Mouse (Mus musculus): ENCODE measurements at regions not wholly inside any gene's neighbourhood (a gene's known extent, or its start where the extent isn't known, plus 50 kb on each side); places are given as distances from the start of the nearest gene placed in this dataset.

- H3K36me3 ChIP-seq (ENCODE audit: control insufficient read depth, insufficient read depth, low read length), result no peaks in the 10 kb centered on the region
- H3K27me3 ChIP-seq (ENCODE audit: control insufficient read depth, insufficient read depth, low read length), result no peaks in the 10 kb centered on the region; the same call in 1 of the 2 replicates
- 92% methylated on average over 5 of the region's 5 CpGs for WGBS
- H3K4me3 ChIP-seq (ENCODE audit: low read depth, low read length), result no peak overlapping the region
- no peak overlapping the region for H3K9ac ChIP-seq (ENCODE audit: low read length)
- no peaks in the 10 kb centered on the region for H3K9me3 ChIP-seq (ENCODE audit: control insufficient read depth, low read length)
- no peak overlapping the region for H3K4me2 ChIP-seq (ENCODE audit: low read depth)
- H3K27ac ChIP-seq (ENCODE audit: low read depth, low read length), result no peak overlapping the region
- no peaks in the 10 kb centered on the region for H3K4me1 ChIP-seq (ENCODE audit: control insufficient read depth, insufficient read depth, low read length)
- DNase-seq (ENCODE audit: low spot score) (no peak), ATAC-seq (ENCODE audit: insufficient read depth, low FRiP score, low TSS enrichment) (no peak)
Measured at GRCm38 (mm10) chr13:71452258-71452657, 511.3 kb downstream of the Irx1 start.

GRCm38 (mm10) chr13:71437601-71438099 lies 525.9 kb downstream of the Irx1 start:
- Histone ChIP-seq H3K27me3 (ENCODE audit: control insufficient read depth, insufficient read depth, low read length) (no peaks in the 10 kb centered on the region), H3K9me3 (ENCODE audit: control insufficient read depth, low read length) (no peaks in the 10 kb centered on the region), H3K4me3 (ENCODE audit: low read depth, low read length) (no peak overlapping the region), H3K4me1 (ENCODE audit: control insufficient read depth, insufficient read depth, low read length) (0 out of 2 replicates have a peak, but pooled peaks cover 4% of the 10 kb centered on the region), H3K9ac (ENCODE audit: low read length) (no peak overlapping the region), H3K27ac (ENCODE audit: low read depth, low read length) (no peak overlapping the region), H3K4me2 (ENCODE audit: low read depth) (no peak overlapping the region), H3K36me3 (ENCODE audit: control insufficient read depth, insufficient read depth, low read length) (no peaks in the 10 kb centered on the region)
- 59% methylated on average over 2 of the region's 2 CpGs for whole genome bisulfite sequencing
- ATAC-seq (ENCODE audit: insufficient read depth, low FRiP score, low TSS enrichment) (no peak), DNase-seq (ENCODE audit: low spot score) (no peak)

- Histone ChIP-seq H3K27me3 (ENCODE audit: control insufficient read depth, insufficient read depth, low read length) (no peaks in the 10 kb centered on the region), H3K4me3 (ENCODE audit: low read depth, low read length) (no peak overlapping the region), H3K9me3 (ENCODE audit: control insufficient read depth, low read length) (no peaks in the 10 kb centered on the region), H3K9ac (ENCODE audit: low read length) (no peak overlapping the region), H3K4me1 (ENCODE audit: control insufficient read depth, insufficient read depth, low read length) (no peaks in the 10 kb centered on the region), H3K27ac (ENCODE audit: low read depth, low read length) (no peak overlapping the region), H3K36me3 (ENCODE audit: control insufficient read depth, insufficient read depth, low read length) (no peaks in the 10 kb centered on the region), H3K4me2 (ENCODE audit: low read depth) (no peak overlapping the region)
- DNase-seq (ENCODE audit: low spot score) (no peak), ATAC-seq (ENCODE audit: insufficient read depth, low FRiP score, low TSS enrichment) (no peak)
- 61% methylated on average over 21 of the region's 21 CpGs for WGBS
Measured at GRCm38 (mm10) chr13:71403654-71404560, 559.6 kb downstream of the Irx1 start.

- no peaks in the 10 kb centered on the region for H3K9me3 ChIP-seq (ENCODE audit: control insufficient read depth, low read length)
- H3K27me3 ChIP-seq (ENCODE audit: control insufficient read depth, insufficient read depth, low read length), result no peaks in the 10 kb centered on the region
- H3K36me3 ChIP-seq (ENCODE audit: control insufficient read depth, insufficient read depth, low read length), result no peaks in the 10 kb centered on the region
- no peak for ATAC-seq (ENCODE audit: insufficient read depth, low FRiP score, low TSS enrichment)
- H3K27ac ChIP-seq (ENCODE audit: low read depth, low read length), result no peak overlapping the region
- no peaks in the 10 kb centered on the region for H3K4me1 ChIP-seq (ENCODE audit: control insufficient read depth, insufficient read depth, low read length)
- 85% methylated on average over 10 of the region's 10 CpGs for WGBS
- H3K9ac ChIP-seq (ENCODE audit: low read length), result no peak overlapping the region
- no peak for DNase-seq (ENCODE audit: low spot score)
- H3K4me2 ChIP-seq (ENCODE audit: low read depth), result no peak overlapping the region
- H3K4me3 ChIP-seq (ENCODE audit: low read depth, low read length), result no peak overlapping the region
Measured at GRCm38 (mm10) chr13:71393716-71394309, 552.2 kb upstream of the Adamts16 start.

GRCm38 (mm10) chr13:71378641-71379040 lies 537.0 kb upstream of the Adamts16 start:
- no peak overlapping the region for H3K27ac ChIP-seq (ENCODE audit: low read depth, low read length)
- H3K4me2 ChIP-seq (ENCODE audit: low read depth), result no peak overlapping the region
- DNase-seq (ENCODE audit: low spot score) (no peak), ATAC-seq (ENCODE audit: insufficient read depth, low FRiP score, low TSS enrichment) (no peak)
- no peaks in the 10 kb centered on the region for H3K27me3 ChIP-seq (ENCODE audit: control insufficient read depth, insufficient read depth, low read length)
- H3K9ac ChIP-seq (ENCODE audit: low read length), result no peak overlapping the region
- no peak overlapping the region for H3K4me3 ChIP-seq (ENCODE audit: low read depth, low read length)
- WGBS, result 67% methylated on average over 2 of the region's 2 CpGs
- H3K36me3 ChIP-seq (ENCODE audit: control insufficient read depth, insufficient read depth, low read length), result no peaks in the 10 kb centered on the region
- H3K9me3 ChIP-seq (ENCODE audit: control insufficient read depth, low read length), result no peaks in the 10 kb centered on the region
- no peaks in the 10 kb centered on the region for H3K4me1 ChIP-seq (ENCODE audit: control insufficient read depth, insufficient read depth, low read length)

- WGBS, result 82% methylated on average over 9 of the region's 9 CpGs
- no peaks in the 10 kb centered on the region for H3K27me3 ChIP-seq (ENCODE audit: control insufficient read depth, insufficient read depth, low read length)
- no peak overlapping the region for H3K27ac ChIP-seq (ENCODE audit: low read depth, low read length)
- no peak overlapping the region for H3K9ac ChIP-seq (ENCODE audit: low read length)
- DNase-seq (ENCODE audit: low spot score) (no peak), ATAC-seq (ENCODE audit: insufficient read depth, low FRiP score, low TSS enrichment) (no peak)
- no peak overlapping the region for H3K4me3 ChIP-seq (ENCODE audit: low read depth, low read length)
- H3K4me1 ChIP-seq (ENCODE audit: control insufficient read depth, insufficient read depth, low read length), result no peaks in the 10 kb centered on the region
- H3K4me2 ChIP-seq (ENCODE audit: low read depth), result no peak overlapping the region
- no peaks in the 10 kb centered on the region for H3K9me3 ChIP-seq (ENCODE audit: control insufficient read depth, low read length)
- no peaks in the 10 kb centered on the region for H3K36me3 ChIP-seq (ENCODE audit: control insufficient read depth, insufficient read depth, low read length)
Measured at GRCm38 (mm10) chr13:71375909-71376606, 534.4 kb upstream of the Adamts16 start.

GRCm38 (mm10) chr13:71372701-71373685 lies 531.4 kb upstream of the Adamts16 start:
- WGBS, result 67% methylated on average over 10 of the region's 10 CpGs
- no peak for DNase-seq (ENCODE audit: low spot score)
- H3K4me1 ChIP-seq (ENCODE audit: control insufficient read depth, insufficient read depth, low read length), result no peaks in the 10 kb centered on the region
- no peaks in the 10 kb centered on the region for H3K27me3 ChIP-seq (ENCODE audit: control insufficient read depth, insufficient read depth, low read length)
- H3K4me2 ChIP-seq (ENCODE audit: low read depth), result no peak overlapping the region
- no peak overlapping the region for H3K9ac ChIP-seq (ENCODE audit: low read length)
- ATAC-seq (ENCODE audit: insufficient read depth, low FRiP score, low TSS enrichment), result no peak
- H3K4me3 ChIP-seq (ENCODE audit: low read depth, low read length), result no peak overlapping the region
- no peak overlapping the region for H3K27ac ChIP-seq (ENCODE audit: low read depth, low read length)
- H3K9me3 ChIP-seq (ENCODE audit: control insufficient read depth, low read length), result no peaks in the 10 kb centered on the region
- no peaks in the 10 kb centered on the region for H3K36me3 ChIP-seq (ENCODE audit: control insufficient read depth, insufficient read depth, low read length)

GRCm38 (mm10) chr13:71369832-71370231 lies 528.2 kb upstream of the Adamts16 start:
- Histone ChIP-seq H3K27ac (ENCODE audit: low read depth, low read length) (no peak overlapping the region), H3K27me3 (ENCODE audit: control insufficient read depth, insufficient read depth, low read length) (no peaks in the 10 kb centered on the region), H3K9ac (ENCODE audit: low read length) (no peak overlapping the region), H3K4me1 (ENCODE audit: control insufficient read depth, insufficient read depth, low read length) (no peaks in the 10 kb centered on the region), H3K9me3 (ENCODE audit: control insufficient read depth, low read length) (no peaks in the 10 kb centered on the region), H3K4me2 (ENCODE audit: low read depth) (no peak overlapping the region), H3K36me3 (ENCODE audit: control insufficient read depth, insufficient read depth, low read length) (no peaks in the 10 kb centered on the region), H3K4me3 (ENCODE audit: low read depth, low read length) (no peak overlapping the region)
- WGBS, result 87% methylated on average over 3 of the region's 3 CpGs
- no peak for DNase-seq (ENCODE audit: low spot score)
- no peak for ATAC-seq (ENCODE audit: insufficient read depth, low FRiP score, low TSS enrichment)
